Mouse (Mus musculus): Measurements from ENCODE around the gene Usp6nl. TPM values are rescaled to one million over a fixed set of nuclear protein-coding genes. Genes with fewer than 3 reads are reported as not detected.

Gene Usp6nl
- polyA plus RNA-seq, 1 experiment from 2014 or later: 6.2 TPM

GRCm38 (mm10) chr2:6336013-6336412 is 13.5 kb downstream of the Usp6nl start:
- H3K4me3 ChIP-seq: no peak overlapping the region
- H3K9ac ChIP-seq: no peak overlapping the region
- 97% methylated on average over 1 of the region's 1 CpGs for WGBS
- no peaks in the 10 kb centered on the region for H3K27me3 ChIP-seq
- peaks cover 13% of the 10 kb centered on the region for H3K4me1 ChIP-seq (replicated peaks)
- H3K27ac ChIP-seq: no peak overlapping the region
- no peaks in the 10 kb centered on the region for H3K9me3 ChIP-seq
- no peak overlapping the region for H3K4me2 ChIP-seq
- no peak for ATAC-seq (ENCODE audit: low FRiP score)
- H3K36me3 ChIP-seq: no peaks in the 10 kb centered on the region

GRCm38 (mm10) chr2:6336649-6337048 is 14.2 kb downstream of the Usp6nl start:
- no peak for ATAC-seq (ENCODE audit: low FRiP score)
- Histone ChIP-seq H3K4me2 (no peak overlapping the region), H3K4me3 (no peak overlapping the region), H3K36me3 (no peaks in the 10 kb centered on the region), H3K27me3 (no peaks in the 10 kb centered on the region), H3K4me1 (replicated peaks) (peaks cover 9% of the 10 kb centered on the region), H3K27ac (no peak overlapping the region), H3K9ac (no peak overlapping the region), H3K9me3 (no peaks in the 10 kb centered on the region)
- WGBS: 92% methylated on average over 3 of the region's 3 CpGs

- no peak overlapping the region for H3K4me2 ChIP-seq
- H3K27me3 ChIP-seq: no peaks in the 10 kb centered on the region
- H3K4me3 ChIP-seq: no peak overlapping the region
- H3K27ac ChIP-seq: no peak overlapping the region
- ATAC-seq (ENCODE audit: low FRiP score): no peak
- H3K36me3 ChIP-seq: no peaks in the 10 kb centered on the region
- WGBS: 93% methylated on average over 2 of the region's 2 CpGs
- H3K4me1 ChIP-seq (replicated peaks): peaks cover 6% of the 10 kb centered on the region; the same call in 1 of the 2 replicates
- no peaks in the 10 kb centered on the region for H3K9me3 ChIP-seq
- no peak overlapping the region for H3K9ac ChIP-seq
Observed at GRCm38 (mm10) chr2:6337436-6337835, 15.0 kb downstream of the Usp6nl start.

GRCm38 (mm10) chr2:6338031-6338629 is 15.7 kb downstream of the Usp6nl start:
- no peaks in the 10 kb centered on the region for H3K9me3 ChIP-seq
- H3K4me2 ChIP-seq: no peak overlapping the region
- WGBS: 86% methylated on average over 9 of the region's 9 CpGs
- H3K4me3 ChIP-seq: no peak overlapping the region
- no peaks in the 10 kb centered on the region for H3K36me3 ChIP-seq
- no peak overlapping the region for H3K27ac ChIP-seq
- H3K9ac ChIP-seq: no peak overlapping the region
- no peaks in the 10 kb centered on the region for H3K27me3 ChIP-seq
- ATAC-seq (ENCODE audit: low FRiP score): no peak
- peaks cover 10% of the 10 kb centered on the region; the same call in 1 of the 2 replicates for H3K4me1 ChIP-seq (replicated peaks)

GRCm38 (mm10) chr2:6340439-6340838 is 18.0 kb downstream of the Usp6nl start:
- Histone ChIP-seq H3K9ac (no peak overlapping the region), H3K36me3 (peaks cover under 1% of the 10 kb centered on the region), H3K27me3 (no peaks in the 10 kb centered on the region), H3K4me2 (no peak overlapping the region), H3K4me1 (replicated peaks) (0 out of 2 replicates have a peak, but pooled peaks cover 4% of the 10 kb centered on the region), H3K9me3 (no peaks in the 10 kb centered on the region), H3K27ac (no peak overlapping the region), H3K4me3 (no peak overlapping the region)
- ATAC-seq (ENCODE audit: low FRiP score): no peak
- 95% methylated on average over 2 of the region's 2 CpGs for WGBS

GRCm38 (mm10) chr2:6341496-6341895 is 19.0 kb downstream of the Usp6nl start:
- H3K4me2 ChIP-seq: no peak overlapping the region
- no peak overlapping the region for H3K9ac ChIP-seq
- no peak for ATAC-seq (ENCODE audit: low FRiP score)
- no peak overlapping the region for H3K4me3 ChIP-seq
- 0 out of 2 replicates have a peak, but pooled peaks cover 4% of the 10 kb centered on the region for H3K4me1 ChIP-seq (replicated peaks)
- H3K36me3 ChIP-seq: peaks cover 9% of the 10 kb centered on the region
- H3K27me3 ChIP-seq: no peaks in the 10 kb centered on the region
- no peaks in the 10 kb centered on the region for H3K9me3 ChIP-seq
- WGBS: 90% methylated on average over 7 of the region's 7 CpGs
- no peak overlapping the region for H3K27ac ChIP-seq

GRCm38 (mm10) chr2:6349256-6350092 is 27.0 kb downstream of the Usp6nl start:
- 74% methylated on average over 11 of the region's 11 CpGs for WGBS
- Histone ChIP-seq H3K9me3 (no peaks in the 10 kb centered on the region), H3K4me2 (no peak overlapping the region), H3K36me3 (peaks cover 9% of the 10 kb centered on the region), H3K4me1 (replicated peaks) (peaks cover 31% of the 10 kb centered on the region), H3K27ac (no peak overlapping the region), H3K9ac (no peak overlapping the region), H3K4me3 (no peak overlapping the region), H3K27me3 (no peaks in the 10 kb centered on the region)
- ATAC-seq (ENCODE audit: low FRiP score): peak; percentile 80

- H3K9ac ChIP-seq: no peak overlapping the region
- H3K4me3 ChIP-seq: no peak overlapping the region
- H3K4me1 ChIP-seq (replicated peaks): peaks cover 31% of the 10 kb centered on the region
- no peak overlapping the region for H3K27ac ChIP-seq
- H3K9me3 ChIP-seq: no peaks in the 10 kb centered on the region
- no peak for ATAC-seq (ENCODE audit: low FRiP score)
- no peaks in the 10 kb centered on the region for H3K27me3 ChIP-seq
- no peak overlapping the region for H3K4me2 ChIP-seq
- H3K36me3 ChIP-seq: peaks cover 9% of the 10 kb centered on the region
- 90% methylated on average over 9 of the region's 9 CpGs for WGBS
Observed at GRCm38 (mm10) chr2:6350164-6350563, 27.7 kb downstream of the Usp6nl start.

- H3K27ac ChIP-seq: no peak overlapping the region
- H3K9ac ChIP-seq: no peak overlapping the region
- H3K4me2 ChIP-seq: no peak overlapping the region
- H3K9me3 ChIP-seq: no peaks in the 10 kb centered on the region
- H3K4me3 ChIP-seq: no peak overlapping the region
- H3K27me3 ChIP-seq: no peaks in the 10 kb centered on the region
- no peak for ATAC-seq (ENCODE audit: low FRiP score)
- H3K4me1 ChIP-seq (replicated peaks): peaks cover 31% of the 10 kb centered on the region
- WGBS: 80% methylated on average over 7 of the region's 7 CpGs
- peaks cover 1% of the 10 kb centered on the region; the same call in 1 of the 2 replicates for H3K36me3 ChIP-seq
Observed at GRCm38 (mm10) chr2:6350931-6351695, 28.6 kb downstream of the Usp6nl start.

- H3K36me3 ChIP-seq: 0 out of 2 replicates have a peak, but pooled peaks cover 3% of the 10 kb centered on the region
- ATAC-seq (ENCODE audit: low FRiP score): no peak
- no peak overlapping the region for H3K4me3 ChIP-seq
- peak overlapping the region; percentile 21; the same call in 1 of the 2 replicates for H3K4me2 ChIP-seq
- H3K9me3 ChIP-seq: no peaks in the 10 kb centered on the region
- peak overlapping the region; percentile 53; the same call in 1 of the 2 replicates for H3K9ac ChIP-seq
- H3K4me1 ChIP-seq (replicated peaks): peaks cover 31% of the 10 kb centered on the region
- H3K27ac ChIP-seq: peak overlapping the region; percentile 40; the same call in 1 of the 2 replicates
- WGBS: 55% methylated on average over 14 of the region's 14 CpGs
- no peaks in the 10 kb centered on the region for H3K27me3 ChIP-seq
Observed at GRCm38 (mm10) chr2:6352541-6352971, 30.1 kb downstream of the Usp6nl start.

- 78% methylated on average over 4 of the region's 4 CpGs for WGBS
- Histone ChIP-seq H3K9ac (peak overlapping the region; percentile 53; the same call in 1 of the 2 replicates), H3K27me3 (no peaks in the 10 kb centered on the region), H3K4me1 (replicated peaks) (peaks cover 31% of the 10 kb centered on the region), H3K4me3 (no peak overlapping the region), H3K36me3 (0 out of 2 replicates have a peak, but pooled peaks cover 3% of the 10 kb centered on the region), H3K27ac (no peak overlapping the region), H3K9me3 (no peaks in the 10 kb centered on the region), H3K4me2 (peak overlapping the region; percentile 21; the same call in 1 of the 2 replicates)
- ATAC-seq (ENCODE audit: low FRiP score): no peak
Observed at GRCm38 (mm10) chr2:6353060-6353459, 30.6 kb downstream of the Usp6nl start.

- H3K4me3 ChIP-seq: no peak overlapping the region
- no peaks in the 10 kb centered on the region for H3K9me3 ChIP-seq
- H3K27me3 ChIP-seq: no peaks in the 10 kb centered on the region
- H3K9ac ChIP-seq: no peak overlapping the region
- H3K27ac ChIP-seq: no peak overlapping the region
- no peak for ATAC-seq (ENCODE audit: low FRiP score)
- H3K36me3 ChIP-seq: 0 out of 2 replicates have a peak, but pooled peaks cover 3% of the 10 kb centered on the region
- H3K4me2 ChIP-seq: no peak overlapping the region
- peaks cover 33% of the 10 kb centered on the region for H3K4me1 ChIP-seq (replicated peaks)
- WGBS: 98% methylated on average over 7 of the region's 7 CpGs
Observed at GRCm38 (mm10) chr2:6357306-6357705, 34.8 kb downstream of the Usp6nl start.
